Mouse (Mus musculus): ENCODE data around the gene Tlcd2. TPM values are rescaled to one million over a fixed set of nuclear protein-coding genes. Genes with fewer than 3 reads are reported as not detected.

The Tlcd2 gene
- polyA plus RNA-seq, 1 experiment from 2014 or later = 24.5 TPM

GRCm38 (mm10) chr11:75509741-75510626, 48.5 kb downstream of the Tlcd2 start, which contains the start of gene Rilp:
Gene Rilp (plus strand): TSS chr11:75510094.
- H3K4me3 ChIP-seq (replicated peaks) = peak within 1 kb of the TSS; percentile 54

GRCm38 (mm10) chr11:75510627-75510993, 49.1 kb downstream of the Tlcd2 start:
- peak overlapping the region; percentile 54 for H3K4me3 ChIP-seq (replicated peaks)
- 3% methylated on average over 24 of the region's 24 CpGs for WGBS
- no peaks in the 10 kb centered on the region for H3K9me3 ChIP-seq (replicated peaks)
- H3K27me3 ChIP-seq = no peaks in the 10 kb centered on the region
- peak overlapping the region; percentile 51 for H3K9ac ChIP-seq
- peaks cover 40% of the 10 kb centered on the region for H3K36me3 ChIP-seq
- peaks cover 38% of the 10 kb centered on the region for H3K4me1 ChIP-seq
- H3K4me2 ChIP-seq = peak overlapping the region; percentile 91
- peak; percentile 87 for ATAC-seq (replicated peaks; ENCODE audit: low FRiP score)
- peak overlapping the region; percentile 85 for H3K27ac ChIP-seq

More at GRCm38 (mm10) chr11:75509741-75510626, 48.5 kb downstream of the Tlcd2 start, which contains the start of gene Rilp:
- H3K27me3 ChIP-seq = no peaks in the 10 kb centered on the region
- H3K9ac ChIP-seq = peak within 1 kb of the TSS; percentile 51
- peaks cover 38% of the 10 kb centered on the region for H3K4me1 ChIP-seq
- peak; percentile 84 for ATAC-seq (replicated peaks; ENCODE audit: low FRiP score)
- WGBS = 1% methylated on average over 43 of the region's 43 CpGs
- H3K27ac ChIP-seq = peak within 1 kb of the TSS; percentile 85
- peak within 1 kb of the TSS; percentile 91 for H3K4me2 ChIP-seq
- no peaks in the 10 kb centered on the region for H3K9me3 ChIP-seq (replicated peaks)
- H3K36me3 ChIP-seq = peaks cover 46% of the 10 kb centered on the region

DNA sequence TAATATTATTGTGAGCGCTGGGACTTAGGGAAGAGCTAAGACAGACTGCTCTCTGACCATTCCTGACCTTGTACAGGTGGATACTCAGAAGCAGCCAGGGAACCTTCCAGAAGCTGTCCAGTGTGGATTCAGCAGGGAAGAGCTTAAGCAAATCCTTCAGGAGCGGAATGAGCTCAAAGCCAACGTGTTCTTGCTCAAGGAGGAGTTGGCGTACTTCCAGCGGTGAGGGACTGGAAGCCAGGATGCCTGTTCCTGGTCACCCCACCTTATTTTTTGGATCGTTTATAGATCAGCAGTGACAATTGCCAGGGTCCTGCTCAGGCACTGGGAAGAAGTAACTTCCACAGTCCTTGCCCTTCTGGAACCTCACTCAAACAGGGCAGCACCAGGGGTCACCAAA, 49.7 kb downstream of the Tlcd2 start:
- H3K9ac ChIP-seq = no peak overlapping the region
- peaks cover 38% of the 10 kb centered on the region for H3K4me1 ChIP-seq
- no peak overlapping the region for H3K4me3 ChIP-seq (replicated peaks)
- H3K27me3 ChIP-seq = no peaks in the 10 kb centered on the region
- ATAC-seq (replicated peaks; ENCODE audit: low FRiP score) = no peak
- H3K9me3 ChIP-seq (replicated peaks) = no peaks in the 10 kb centered on the region
- 84% methylated on average over 6 of the region's 6 CpGs for WGBS
- H3K36me3 ChIP-seq = peaks cover 34% of the 10 kb centered on the region
- no peak overlapping the region for H3K27ac ChIP-seq
- no peak overlapping the region for H3K4me2 ChIP-seq

- peaks cover 38% of the 10 kb centered on the region for H3K4me1 ChIP-seq
- 76% methylated on average over 9 of the region's 9 CpGs for WGBS
- H3K9ac ChIP-seq = no peak overlapping the region
- no peak for ATAC-seq (replicated peaks; ENCODE audit: low FRiP score)
- H3K36me3 ChIP-seq = peaks cover 22% of the 10 kb centered on the region
- no peaks in the 10 kb centered on the region for H3K9me3 ChIP-seq (replicated peaks)
- H3K27ac ChIP-seq = no peak overlapping the region
- no peak overlapping the region for H3K4me2 ChIP-seq
- no peaks in the 10 kb centered on the region for H3K27me3 ChIP-seq
- no peak overlapping the region for H3K4me3 ChIP-seq (replicated peaks)
Observed at GRCm38 (mm10) chr11:75512301-75513018, 50.9 kb downstream of the Tlcd2 start.

DNA sequence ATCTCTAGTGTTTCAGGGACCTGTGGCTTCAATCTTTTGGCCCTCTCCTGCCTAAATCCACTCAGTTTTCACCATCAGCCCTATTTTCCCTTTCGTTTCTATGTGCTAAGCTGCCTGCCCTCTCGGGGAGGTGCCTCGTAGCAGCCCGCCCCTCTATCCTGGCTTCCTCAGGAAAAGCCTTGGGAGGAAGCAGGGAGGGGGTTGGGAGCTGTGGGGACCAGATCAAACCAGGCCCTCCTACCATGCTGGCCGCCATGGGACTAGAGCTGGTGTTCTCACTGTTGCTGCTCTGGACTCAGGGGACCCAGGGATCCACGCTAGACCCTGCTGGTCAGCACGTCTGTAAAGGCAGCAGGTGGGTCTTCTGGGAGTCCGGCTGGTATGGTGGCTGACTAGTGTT, 51.8 kb downstream of the Tlcd2 start, which contains the start of gene Scarf1:
Gene Scarf1 (plus strand): TSS at position 205 of the 400 bp plus-strand sequence.
- peaks cover 13% of the 10 kb centered on the region for H3K36me3 ChIP-seq
- H3K9ac ChIP-seq = 0 out of 2 replicates have a peak within 1 kb of the TSS, but pooled peaks have one; percentile 10
- peaks cover 37% of the 10 kb centered on the region for H3K4me1 ChIP-seq
- WGBS = 42% methylated on average over 8 of the region's 8 CpGs
- no peaks in the 10 kb centered on the region for H3K9me3 ChIP-seq (replicated peaks)
- H3K4me3 ChIP-seq (replicated peaks) = peak within 1 kb of the TSS; percentile 34
- H3K27ac ChIP-seq = no peak within 1 kb of the TSS
- peak within 1 kb of the TSS; percentile 43 for H3K4me2 ChIP-seq
- no peaks in the 10 kb centered on the region for H3K27me3 ChIP-seq
- no peak for ATAC-seq (replicated peaks; ENCODE audit: low FRiP score)

DNA sequence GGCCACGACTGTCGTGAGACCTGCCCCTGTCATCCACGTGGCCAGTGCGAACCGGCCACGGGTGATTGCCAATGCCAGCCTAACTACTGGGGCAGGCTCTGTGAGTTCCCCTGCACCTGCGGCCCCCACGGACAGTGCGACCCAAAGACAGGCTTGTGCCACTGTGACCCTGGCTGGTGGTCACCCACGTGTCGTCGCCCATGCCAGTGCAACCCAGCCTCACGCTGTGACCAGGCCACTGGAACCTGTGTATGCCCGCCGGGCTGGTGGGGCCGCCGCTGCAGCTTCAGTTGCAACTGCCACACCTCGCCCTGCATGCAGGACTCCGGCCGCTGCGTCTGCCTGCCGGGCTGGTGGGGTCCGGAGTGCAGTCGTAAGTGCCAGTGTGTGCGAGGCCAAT, 53.7 kb downstream of the Tlcd2 start:
- ATAC-seq (replicated peaks; ENCODE audit: low FRiP score) = no peak
- WGBS = 92% methylated on average over 25 of the region's 25 CpGs
- H3K4me2 ChIP-seq = no peak overlapping the region
- H3K4me1 ChIP-seq = peaks cover 21% of the 10 kb centered on the region
- H3K4me3 ChIP-seq (replicated peaks) = no peak overlapping the region
- no peaks in the 10 kb centered on the region for H3K9me3 ChIP-seq (replicated peaks)
- H3K27me3 ChIP-seq = no peaks in the 10 kb centered on the region
- H3K9ac ChIP-seq = no peak overlapping the region
- no peaks in the 10 kb centered on the region for H3K36me3 ChIP-seq
- H3K27ac ChIP-seq = no peak overlapping the region

GRCm38 (mm10) chr11:75519834-75520633, 58.5 kb downstream of the Tlcd2 start:
- H3K9ac ChIP-seq = no peak overlapping the region
- H3K27ac ChIP-seq = no peak overlapping the region
- H3K27me3 ChIP-seq = no peaks in the 10 kb centered on the region
- H3K4me1 ChIP-seq = peaks cover 7% of the 10 kb centered on the region; the same call in 1 of the 2 replicates
- H3K9me3 ChIP-seq (replicated peaks) = no peaks in the 10 kb centered on the region
- H3K4me2 ChIP-seq = no peak overlapping the region
- WGBS = 65% methylated on average over 15 of the region's 15 CpGs
- no peak overlapping the region for H3K4me3 ChIP-seq (replicated peaks)
- no peak for ATAC-seq (replicated peaks; ENCODE audit: low FRiP score)
- H3K36me3 ChIP-seq = no peaks in the 10 kb centered on the region

MicroRNA genes within 50 kb of the gene (microRNA counts, 519-probe panel; counts per million panel counts)
- 3,469 counts per million, percentile 90 among the panel's probes with 10 or more counts for microRNA mmu-miR-22

Small RNAs within 50 kb of the gene (microRNA-seq; reads per million reads assigned to microRNA genes)
- gene Mir22 = 3,026 reads per million, percentile 89 among the genes with 10 or more reads in this experiment

Other genes with a start within 250 kb of the Tlcd2 start
- 123 and 128 TPM in 2 replicates for gene Rpa1, start 113.4 kb upstream of the Tlcd2 start, polyA plus RNA-seq (2015; fragmentation: Nextera tagmentation; extraction: Ambion mirVana)
- gene Smyd4, start 113.3 kb upstream of the Tlcd2 start, polyA plus RNA-seq (2015; fragmentation: Nextera tagmentation; extraction: Ambion mirVana) = 14.6 and 15.2 TPM in 2 replicates
- gene Serpinf1, start 39.0 kb upstream of the Tlcd2 start, polyA plus RNA-seq (2015; fragmentation: Nextera tagmentation; extraction: Ambion mirVana) = 129 and 140 TPM in 2 replicates
- gene Serpinf2, start 22.1 kb upstream of the Tlcd2 start, polyA plus RNA-seq (2015; fragmentation: Nextera tagmentation; extraction: Ambion mirVana) = 35.4 and 47.2 TPM in 2 replicates
- 5.0 and 6.2 TPM in 2 replicates for gene Wdr81, start 7.0 kb upstream of the Tlcd2 start, polyA plus RNA-seq (2015; fragmentation: Nextera tagmentation; extraction: Ambion mirVana)
- 54.6 and 61.7 TPM in 2 replicates for gene Prpf8, start 25.1 kb downstream of the Tlcd2 start, polyA plus RNA-seq (2015; fragmentation: Nextera tagmentation; extraction: Ambion mirVana)
- 1.3 TPM in 2 replicates for gene Rilp, start 48.4 kb downstream of the Tlcd2 start, polyA plus RNA-seq (2015; fragmentation: Nextera tagmentation; extraction: Ambion mirVana)
- gene Scarf1, start 51.8 kb downstream of the Tlcd2 start, polyA plus RNA-seq (2015; fragmentation: Nextera tagmentation; extraction: Ambion mirVana) = 15.0 and 15.4 TPM in 2 replicates
- gene Slc43a2, start 70.0 kb downstream of the Tlcd2 start, polyA plus RNA-seq (2015; fragmentation: Nextera tagmentation; extraction: Ambion mirVana) = 7.5 and 8.0 TPM in 2 replicates
- gene Pitpna, start 126.4 kb downstream of the Tlcd2 start, polyA plus RNA-seq (2015; fragmentation: Nextera tagmentation; extraction: Ambion mirVana) = 77.6 and 83.5 TPM in 2 replicates
- gene Inpp5k, start 169.3 kb downstream of the Tlcd2 start, polyA plus RNA-seq (2015; fragmentation: Nextera tagmentation; extraction: Ambion mirVana) = 26.6 and 28.7 TPM in 2 replicates
- 59.8 and 67.6 TPM in 2 replicates for gene Myo1c, start 188.8 kb downstream of the Tlcd2 start, polyA plus RNA-seq (2015; fragmentation: Nextera tagmentation; extraction: Ambion mirVana)
- 119 and 131 TPM in 2 replicates for gene Crk, start 217.5 kb downstream of the Tlcd2 start, polyA plus RNA-seq (2015; fragmentation: Nextera tagmentation; extraction: Ambion mirVana)